Mouse (Mus musculus) urinary bladder, postnatal 10 days (tissue): ENCODE measurements around the gene Ahnak2.

Source experiments
- DNase-seq: peaks from one replicate; pipeline ENCODE4 v3.0.0; 2022; ENCODE audit warnings: low spot score

The Ahnak2 gene

GRCm38 (mm10) chr12:112796551-112797510, 5.6 kb downstream of the Ahnak2 start:
- no peak for DNase-seq

GRCm38 (mm10) chr12:112795466-112796104, 6.9 kb downstream of the Ahnak2 start:
- no peak for DNase-seq

GRCm38 (mm10) chr12:112794998-112795397, 7.5 kb downstream of the Ahnak2 start:
- DNase-seq = no peak

- DNase-seq = no peak
Measured at GRCm38 (mm10) chr12:112794356-112794816, 8.1 kb downstream of the Ahnak2 start.

GRCm38 (mm10) chr12:112793601-112794355, 8.7 kb downstream of the Ahnak2 start:
- DNase-seq = no peak

- DNase-seq = no peak
Measured at GRCm38 (mm10) chr12:112791026-112791425, 11.4 kb downstream of the Ahnak2 start.

GRCm38 (mm10) chr12:112774481-112774880, 28.0 kb downstream of the Ahnak2 start:
- peak; percentile 2 for DNase-seq

- no peak for DNase-seq
Measured at GRCm38 (mm10) chr12:112774026-112774425, 28.4 kb downstream of the Ahnak2 start.

GRCm38 (mm10) chr12:112773366-112773765, 29.1 kb downstream of the Ahnak2 start:
- DNase-seq = no peak

- DNase-seq = no peak
Measured at GRCm38 (mm10) chr12:112772306-112772705, 30.2 kb downstream of the Ahnak2 start.

- DNase-seq = no peak
Measured at GRCm38 (mm10) chr12:112770396-112770795, 32.1 kb downstream of the Ahnak2 start.

GRCm38 (mm10) chr12:112769751-112770150, 32.7 kb downstream of the Ahnak2 start:
- DNase-seq = no peak

GRCm38 (mm10) chr12:112769031-112769430, 33.4 kb downstream of the Ahnak2 start:
- no peak for DNase-seq

- no peak for DNase-seq
Measured at GRCm38 (mm10) chr12:112768166-112768565, 34.3 kb downstream of the Ahnak2 start.

- no peak for DNase-seq
Measured at GRCm38 (mm10) chr12:112767036-112767890, 35.2 kb downstream of the Ahnak2 start.

- DNase-seq = no peak
Measured at GRCm38 (mm10) chr12:112766586-112766985, 35.9 kb downstream of the Ahnak2 start.

- peak; percentile 5 for DNase-seq
Measured at GRCm38 (mm10) chr12:112764991-112765390, 37.5 kb downstream of the Ahnak2 start.

GRCm38 (mm10) chr12:112764141-112764540, 38.3 kb downstream of the Ahnak2 start:
- DNase-seq = peak; percentile 7

GRCm38 (mm10) chr12:112763176-112763575, 39.3 kb downstream of the Ahnak2 start:
- peak; percentile 6 for DNase-seq

GRCm38 (mm10) chr12:112762018-112762417, 40.4 kb downstream of the Ahnak2 start:
- peak; percentile 7 for DNase-seq

GRCm38 (mm10) chr12:112761411-112761810, 41.0 kb downstream of the Ahnak2 start:
- peak; percentile 1 for DNase-seq
